Mouse (Mus musculus): ENCODE results near the gene Tex2.

The Tex2 gene

DNA sequence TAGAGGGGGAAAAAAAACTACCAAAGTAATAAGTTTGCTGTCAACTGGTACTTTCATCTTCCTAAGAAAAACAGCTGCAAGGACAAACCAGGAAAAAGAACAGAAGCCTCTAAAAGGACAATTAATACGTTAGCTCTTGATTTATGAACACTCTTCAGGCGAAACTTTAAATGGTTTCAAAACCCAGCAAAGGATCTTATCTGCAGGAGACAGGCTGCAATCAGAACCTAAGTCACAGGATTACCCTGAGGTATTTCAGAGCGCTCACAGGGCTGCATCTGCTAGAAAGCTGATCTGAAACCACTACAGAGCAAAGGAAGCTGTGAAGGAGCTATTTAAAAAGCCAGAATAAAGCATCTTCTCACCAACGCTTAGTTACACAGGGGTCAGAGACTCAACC lies 131.6 kb downstream of the Tex2 start:
- no peak for DNase-seq

DNA sequence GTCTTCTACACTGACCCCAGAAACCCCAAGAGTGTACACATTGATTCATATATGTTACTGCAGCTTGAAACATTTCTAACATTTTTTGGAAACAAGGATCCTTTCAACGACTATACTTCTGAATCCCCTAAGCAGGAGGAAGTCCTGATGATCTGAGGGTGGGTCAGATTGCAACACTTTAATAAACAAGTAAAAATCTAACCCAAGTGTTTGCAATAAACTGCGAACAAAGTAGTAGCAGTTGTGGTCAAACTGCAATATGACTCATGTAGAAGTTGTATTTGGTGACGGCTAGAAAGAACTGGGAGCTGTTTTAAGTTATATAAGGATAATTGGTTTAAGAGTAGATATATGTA lies 132.7 kb downstream of the Tex2 start:
- DNase-seq: no peak

DNA sequence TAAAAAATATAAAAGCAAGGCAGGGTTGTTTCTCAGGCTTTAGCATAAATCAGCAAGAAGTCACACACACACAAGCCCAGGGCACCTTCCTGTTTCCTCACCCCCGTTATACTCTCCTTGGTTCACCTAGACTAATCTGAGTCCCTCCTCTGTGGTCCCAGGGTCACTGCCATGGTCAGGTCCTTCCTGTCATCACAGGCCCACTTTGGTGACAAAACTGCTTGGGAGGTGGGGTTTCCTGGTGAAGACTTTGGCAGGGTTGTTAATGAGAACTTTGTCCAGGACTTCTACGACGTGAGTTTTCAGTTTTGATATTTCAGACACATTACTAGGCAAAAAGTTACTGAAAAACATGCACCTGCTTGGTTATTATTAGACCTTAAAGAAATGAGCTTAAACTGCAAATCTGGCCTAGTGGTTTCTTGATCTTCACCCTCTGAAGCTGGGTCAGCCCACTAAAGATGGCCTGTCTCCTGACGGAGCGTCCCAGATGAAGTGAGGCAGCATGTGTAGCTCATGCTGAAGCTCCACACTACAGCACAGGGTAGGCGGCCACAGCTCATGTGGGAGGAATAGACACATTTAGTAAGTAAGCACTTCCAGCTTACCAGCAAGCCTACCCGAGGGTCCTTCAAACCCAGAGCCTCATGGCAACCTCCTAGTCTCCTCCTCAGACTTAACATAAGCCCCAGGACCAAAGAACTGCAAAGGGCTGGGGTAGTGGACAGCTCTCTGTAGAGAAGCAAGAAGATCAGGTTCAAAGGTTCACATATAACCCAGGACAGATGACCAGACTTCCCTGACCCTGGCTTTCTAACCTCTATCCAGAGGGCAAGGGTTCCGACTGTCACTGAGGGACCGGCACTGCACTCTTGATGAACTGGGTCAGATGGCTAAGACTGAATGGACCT lies 133.3 kb downstream of the Tex2 start:
- DNase-seq: no peak

DNA sequence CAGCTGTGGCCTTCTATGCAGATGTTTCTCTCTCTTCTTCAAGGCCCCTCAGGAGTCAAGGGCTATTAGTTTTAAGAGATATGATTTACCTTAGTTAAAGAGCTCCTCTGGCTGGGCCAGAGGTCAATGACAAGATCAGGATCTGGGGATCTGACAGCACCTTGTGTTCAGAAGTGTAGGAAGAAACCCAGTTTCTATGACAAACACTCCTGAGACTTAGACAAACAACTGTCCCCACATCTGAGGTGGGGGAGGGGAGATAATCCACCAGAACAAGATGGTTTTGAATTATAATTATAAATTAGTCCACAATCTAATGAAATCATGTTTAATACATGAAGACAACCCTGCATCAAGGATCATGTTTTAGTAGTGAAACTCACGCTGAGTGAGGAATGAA lies 134.5 kb downstream of the Tex2 start:
- DNase-seq: no peak

DNA sequence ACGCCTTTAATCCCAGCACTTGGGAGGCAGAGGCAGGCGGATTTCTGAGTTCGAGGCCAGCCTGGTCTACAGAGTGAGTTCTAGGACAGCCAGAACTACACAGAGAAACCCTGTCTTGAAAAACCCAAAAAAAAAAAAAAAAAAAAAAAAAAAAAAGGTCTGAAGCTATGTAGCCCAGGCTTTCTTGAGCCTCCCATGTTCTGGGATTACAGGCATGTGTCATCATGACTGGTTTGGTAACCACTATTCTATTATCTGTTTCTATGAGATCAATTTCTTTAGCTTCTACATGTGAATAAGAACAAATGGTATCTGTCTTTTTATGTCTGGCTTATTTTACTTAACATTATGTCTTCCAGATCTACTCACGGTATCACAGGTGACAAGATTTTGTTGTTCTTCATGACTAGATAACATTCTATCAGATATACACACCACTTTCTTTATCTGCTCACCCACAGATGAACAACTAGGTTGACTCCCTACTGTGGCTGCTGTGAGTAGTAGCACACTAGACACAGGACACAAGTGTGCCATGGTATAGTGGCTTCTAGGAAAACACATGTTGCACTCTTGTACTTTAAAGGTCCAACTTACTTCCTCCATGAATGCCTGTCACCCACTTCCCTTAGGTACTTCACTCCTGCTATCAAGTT lies 135.6 kb downstream of the Tex2 start:
- DNase-seq: no peak

DNA sequence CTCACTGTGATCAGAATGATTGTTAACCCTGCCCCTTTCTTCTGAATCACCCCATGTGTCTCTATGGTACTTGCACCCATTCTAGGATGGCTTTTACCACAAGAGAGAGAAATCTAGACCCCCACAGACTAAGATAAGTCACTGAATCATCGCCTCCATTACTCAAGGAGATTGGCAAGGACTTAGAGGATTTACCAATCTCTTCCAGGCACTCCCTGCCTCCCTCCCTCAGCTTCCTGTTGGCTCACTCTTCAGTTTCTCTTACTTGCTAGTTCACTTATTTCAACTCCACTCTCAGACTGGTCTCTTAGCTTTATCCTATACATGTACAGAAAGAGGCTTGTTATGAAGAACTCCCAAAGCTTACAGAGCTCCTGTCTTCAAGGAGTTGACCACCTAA lies 137.9 kb downstream of the Tex2 start:
- no peak for DNase-seq

DNA sequence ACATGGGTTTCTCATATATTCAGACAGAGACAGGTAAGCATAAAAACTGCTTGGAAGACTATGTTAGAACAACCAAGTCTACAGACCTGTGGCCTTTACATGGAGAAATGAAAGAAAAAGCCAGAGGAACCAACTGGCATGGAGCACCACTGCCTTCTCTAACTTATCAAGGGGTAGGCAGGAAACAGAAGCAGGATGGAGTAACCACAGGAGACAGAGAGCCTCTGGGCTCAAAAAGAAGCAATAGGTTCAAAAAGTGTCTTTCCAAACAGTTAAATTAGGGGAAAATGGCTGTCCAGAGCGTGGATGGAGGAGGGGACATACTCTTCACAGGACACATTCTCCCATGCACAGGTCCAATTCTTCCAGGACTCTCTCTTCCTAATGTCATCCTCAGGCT lies 141.6 kb downstream of the Tex2 start:
- no peak for DNase-seq

DNA sequence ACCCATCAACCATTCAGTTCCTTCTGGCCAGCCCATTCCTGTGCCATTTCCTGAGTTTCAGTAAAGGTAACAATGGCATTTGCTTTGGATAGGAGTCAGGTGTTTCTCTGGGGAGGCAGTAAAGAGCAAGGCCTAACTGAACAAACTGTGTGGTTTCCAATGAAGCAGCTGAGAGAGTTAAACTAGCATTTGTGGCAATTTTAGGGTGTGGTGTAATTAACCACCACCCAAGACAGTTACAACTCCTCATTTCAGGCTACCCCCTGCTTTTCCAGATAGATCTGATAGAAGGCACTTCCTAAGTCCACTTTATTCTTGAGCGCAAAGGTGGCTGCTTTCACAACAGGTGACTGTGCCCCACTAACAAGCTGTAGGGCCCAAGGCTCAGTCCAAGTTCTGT lies 144.7 kb downstream of the Tex2 start:
- DNase-seq: no peak

DNA sequence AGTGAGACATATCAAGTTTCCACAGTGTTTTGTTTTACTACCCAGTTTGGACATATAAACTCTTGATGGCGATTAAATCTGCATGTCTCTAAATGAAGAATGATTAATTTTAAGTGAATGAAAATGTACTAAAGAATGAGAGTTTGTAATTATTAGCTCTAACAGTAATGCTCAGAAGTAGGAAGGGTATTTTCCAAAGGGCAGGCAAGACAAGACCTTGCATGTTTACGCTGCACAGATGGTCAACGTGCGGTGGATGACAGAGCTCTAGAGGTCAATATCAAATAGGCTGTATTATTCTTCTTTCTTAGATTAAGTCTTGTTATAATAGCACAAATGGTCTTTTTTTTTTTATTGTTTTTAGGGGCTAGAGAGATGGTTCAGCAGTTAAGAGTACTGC lies 147.3 kb downstream of the Tex2 start:
- DNase-seq: no peak

DNA sequence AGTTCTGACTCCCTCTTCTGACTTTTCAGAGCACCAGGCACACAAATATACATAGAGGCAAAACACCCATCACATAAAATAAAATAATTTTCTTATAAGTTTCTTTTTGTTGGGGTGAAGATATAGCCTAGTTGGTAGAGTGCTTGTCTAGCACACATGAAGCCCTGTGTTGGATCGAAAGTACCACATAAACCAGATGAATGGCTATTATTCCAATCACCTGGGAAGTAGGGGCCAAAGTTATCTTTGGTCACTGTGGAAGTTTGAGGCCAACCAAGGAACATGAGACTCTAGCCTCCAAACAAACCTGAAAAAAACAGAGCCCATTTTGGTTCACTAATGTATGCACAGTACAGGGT lies 147.7 kb downstream of the Tex2 start:
- DNase-seq: no peak

DNA sequence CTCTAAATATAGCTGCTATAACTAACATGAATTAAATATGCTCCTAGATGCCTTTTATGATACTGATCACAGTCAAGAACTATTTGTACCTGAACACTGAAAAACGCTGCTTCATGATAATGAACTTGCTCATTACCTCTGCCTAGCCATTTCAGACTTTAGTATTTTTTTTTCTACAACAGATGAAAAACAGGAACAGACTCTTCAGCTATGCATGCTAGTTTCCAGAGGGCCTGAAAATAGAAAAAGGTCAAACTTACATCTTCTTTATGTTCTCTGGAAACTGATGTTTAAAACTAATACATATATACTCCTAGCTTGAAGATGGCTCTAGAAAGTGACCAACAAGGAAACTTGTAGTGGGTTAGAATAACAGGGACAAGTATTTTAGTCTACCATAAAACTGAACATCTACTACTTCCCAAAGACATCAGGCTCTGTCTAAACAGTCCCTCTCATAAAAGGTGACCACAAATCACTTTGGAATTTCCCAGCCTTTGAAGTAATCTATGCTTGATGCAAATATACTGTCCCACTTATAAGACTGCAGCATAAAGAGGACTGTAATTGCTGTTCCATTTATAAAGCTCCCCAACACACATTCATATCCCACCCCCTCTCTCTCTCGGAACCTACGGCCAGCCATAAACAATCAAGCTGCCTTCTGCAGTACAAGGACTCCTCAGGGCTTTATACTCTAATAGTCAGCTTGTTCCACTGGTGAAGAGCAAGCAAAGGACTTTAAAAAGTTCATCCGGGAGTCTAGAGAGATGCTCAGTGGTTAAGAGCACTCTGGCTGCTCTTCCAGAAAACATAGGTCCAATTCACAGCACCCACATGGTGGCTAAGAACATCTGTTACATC lies 148.3 kb downstream of the Tex2 start:
- DNase-seq: no peak

DNA sequence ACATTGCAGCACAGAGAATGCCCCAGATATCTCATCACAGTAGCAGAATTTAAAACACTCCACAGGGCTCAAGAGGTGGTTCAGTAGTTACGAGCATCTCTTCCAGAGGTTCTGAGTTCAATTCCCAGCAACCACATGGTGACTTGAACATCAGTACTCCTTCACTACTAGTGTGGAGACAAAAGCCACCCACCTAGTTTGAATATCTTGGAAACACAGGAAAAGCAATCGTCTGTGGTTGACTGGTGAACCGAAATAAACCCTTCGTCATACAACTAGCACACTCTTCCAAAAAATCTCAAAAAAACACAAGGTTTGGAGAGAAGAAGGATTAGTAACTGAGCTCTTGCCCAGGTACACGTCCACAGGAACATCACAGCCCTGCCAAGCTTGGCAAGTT lies 149.4 kb downstream of the Tex2 start:
- no peak for DNase-seq

DNA sequence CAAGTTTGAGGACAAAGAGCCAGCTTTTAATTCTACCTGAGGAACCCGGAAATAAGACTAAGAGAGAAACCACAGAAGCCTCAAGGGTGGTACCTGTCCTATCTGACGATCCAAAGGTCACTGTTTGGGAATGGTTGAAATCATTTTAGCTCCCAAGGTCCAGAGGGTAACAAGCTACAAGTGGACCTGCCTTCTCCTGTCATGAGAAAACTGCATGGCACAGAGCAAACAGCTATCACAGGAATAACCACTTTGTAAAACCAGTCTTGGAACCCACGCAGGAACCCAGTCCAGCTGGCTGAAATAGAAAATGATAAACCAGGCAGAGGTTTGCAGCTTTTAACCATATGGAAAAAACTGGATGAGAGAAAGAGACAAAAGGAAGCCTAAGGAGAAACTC lies 150.9 kb downstream of the Tex2 start:
- DNase-seq: no peak

DNA sequence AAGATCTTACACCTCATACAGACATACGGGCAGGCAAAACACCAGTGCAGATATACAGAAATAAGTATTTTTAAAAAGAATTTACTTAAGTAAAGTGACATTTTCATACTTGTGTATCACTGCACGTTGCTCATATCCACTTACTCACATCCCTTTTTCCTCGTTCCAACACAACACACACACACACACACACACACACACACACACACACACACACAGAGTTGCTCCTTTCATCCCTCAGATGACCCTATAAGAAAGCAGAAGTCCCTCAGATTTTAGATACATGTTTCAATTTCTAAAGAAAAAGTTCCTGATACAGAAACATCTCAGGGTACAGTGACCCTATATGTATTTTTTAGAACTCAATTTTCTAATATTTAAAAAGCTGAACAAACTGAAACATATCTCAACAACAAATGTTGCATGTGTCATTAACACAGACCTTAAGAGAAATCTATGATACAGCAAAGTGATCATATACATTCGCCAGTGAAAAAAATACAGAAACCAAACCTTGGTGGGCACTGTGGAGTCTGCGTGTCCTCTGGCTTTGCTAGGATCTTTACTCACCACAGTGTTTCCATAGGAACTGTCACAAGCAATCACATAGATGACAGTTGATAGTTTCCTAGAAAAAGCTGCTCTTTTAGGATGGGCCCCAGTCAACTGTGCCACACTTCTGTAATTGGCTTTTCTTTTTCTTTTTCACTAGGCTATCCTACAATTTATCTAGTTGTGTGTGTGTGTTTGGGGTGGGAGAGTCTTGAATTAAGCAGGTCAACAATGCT lies 151.9 kb downstream of the Tex2 start:
- no peak for DNase-seq

DNA sequence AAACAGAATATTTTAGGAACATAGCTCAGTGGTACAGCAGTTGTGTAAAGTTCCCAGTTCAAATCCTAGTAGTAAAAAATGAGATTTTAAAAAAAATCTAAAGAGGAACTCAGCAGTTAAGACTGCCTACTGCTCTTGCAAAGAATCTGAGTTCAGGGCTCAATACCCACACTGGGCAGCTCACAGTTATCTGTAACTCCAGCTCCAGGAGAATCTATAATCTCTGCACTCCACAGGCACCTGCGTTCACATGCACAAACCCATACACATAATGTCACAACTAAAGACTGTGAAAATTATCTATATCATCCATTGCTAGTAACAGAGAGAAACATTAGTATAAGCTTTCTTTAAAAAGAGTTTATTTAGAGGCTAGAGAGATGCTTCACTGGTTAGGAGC lies 152.6 kb downstream of the Tex2 start:
- DNase-seq: no peak

DNA sequence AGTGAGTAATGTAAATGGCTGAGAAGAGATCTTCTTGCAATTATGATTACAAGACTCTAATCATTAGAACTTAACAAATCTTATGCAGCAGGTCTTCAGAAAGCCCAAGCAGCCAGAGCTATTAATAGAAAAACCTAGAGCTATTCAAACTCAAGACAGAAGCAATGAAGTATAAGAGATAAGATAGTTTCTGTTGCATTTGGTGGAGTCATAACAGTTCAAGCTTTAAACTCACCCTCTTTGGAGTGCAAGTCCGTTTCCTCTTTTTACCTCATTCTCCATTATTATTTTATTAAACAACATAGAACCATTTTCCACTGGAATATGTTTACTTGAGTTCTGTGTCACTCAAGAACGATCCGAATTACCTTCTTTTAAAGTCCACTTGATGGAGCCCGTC lies 154.7 kb downstream of the Tex2 start:
- no peak for DNase-seq

All from thymus, postnatal 25 days (tissue).